Mouse (Mus musculus): ENCODE data around the gene Fign. TPM values are rescaled to one million over a fixed set of nuclear protein-coding genes. Genes with fewer than 3 reads are reported as not detected.

Gene Fign
- not detected for total RNA-seq (2023)

GRCm38 (mm10) chr2:64097937-64098617 is at the start of gene Fign:
Gene Fign (minus strand): TSS chr2:64098038.

